Mouse (Mus musculus): Measurements from ENCODE around the gene Cul1.

- TF ChIP-seq CTCF (IDR thresholded peaks at IDR 0.05; ENCODE audit: low read depth), result no peak
- no peak for TF ChIP-seq EP300 (IDR thresholded peaks at IDR 0.05; ENCODE audit: low read depth)
Observed at GRCm38 (mm10) chr6:47440080-47440479, 13.1 kb upstream of the Cul1 start.
